In genomic region chr9:59716275-59716898, GRCm38 (mm10) we compare ENCODE assay signal across 22 mouse cellular contexts. TPM values are rescaled to one million over a fixed set of nuclear protein-coding genes. Genes with fewer than 3 reads are reported as not detected.
DNase-seq lines count a peak whose midpoint lies in the region; ATAC-seq and TF ChIP-seq lines count a peak whose summit lies in the region.
"Had no signal": no experiment of that assay in that cellular context is flagged by ENCODE, and none has a peak within 500 bp of the region (broad histone marks: within the 10 kb centered on the region; RNA-seq: fewer than 3 reads in every experiment).

No protein-coding gene starts in this region.

- no peak for ATAC-seq in kidney, embryonic 15.5 days (replicated peaks; ENCODE audit: low FRiP score)
- ATAC-seq in lung, postnatal 0 days, result peak; percentile 80
- peak; percentile 74 for ATAC-seq in stomach, postnatal 0 days (ENCODE audit: low FRiP score, low TSS enrichment)
- ATAC-seq: forebrain, postnatal 0 days had no signal

- H3K4me3 ChIP-seq in kidney, embryonic 15.5 days (replicated peaks), result no peak overlapping the region
- no peak overlapping the region for H3K4me3 ChIP-seq in lung, postnatal 0 days (ENCODE audit: low read depth, low read length)
- no peak overlapping the region for H3K4me3 ChIP-seq in stomach, postnatal 0 days (ENCODE audit: low read depth, low read length)
- H3K4me3 ChIP-seq: gastrocnemius, adult 2 months; heart, embryonic 13.5 days; hindbrain, embryonic 15.5 days; limb, embryonic 13.5 days; liver, embryonic 13.5 days had no signal

- H3K27ac ChIP-seq in kidney, embryonic 15.5 days, result no peak overlapping the region
- peak overlapping the region; percentile 80 for H3K27ac ChIP-seq in lung, postnatal 0 days (ENCODE audit: low read length)
- H3K27ac ChIP-seq in stomach, postnatal 0 days (replicated peaks), result no peak overlapping the region
- H3K27ac ChIP-seq: gastrocnemius, adult 2 months; heart, embryonic 13.5 days; hindbrain, embryonic 15.5 days; limb, embryonic 13.5 days; liver, embryonic 13.5 days; macrophage had no signal

- H3K4me2 ChIP-seq in kidney, embryonic 15.5 days, result no peak overlapping the region
- H3K4me2 ChIP-seq in lung, postnatal 0 days (replicated peaks; ENCODE audit: low read depth, low read length), result no peak overlapping the region
- no peak overlapping the region for H3K4me2 ChIP-seq in stomach, postnatal 0 days (replicated peaks; ENCODE audit: low read depth)
- H3K4me2 ChIP-seq: heart, embryonic 13.5 days; hindbrain, embryonic 15.5 days; limb, embryonic 13.5 days; liver, embryonic 13.5 days; midbrain, embryonic 11.5 days had no signal

- 53% methylated on average over 7 of the region's 7 CpGs for WGBS in kidney, embryonic 15.5 days
- WGBS in lung, postnatal 0 days, result 50% methylated on average over 7 of the region's 7 CpGs
- whole genome bisulfite sequencing in stomach, postnatal 0 days, result 45% methylated on average over 7 of the region's 7 CpGs

- no peak overlapping the region for H3K9ac ChIP-seq in kidney, embryonic 15.5 days
- H3K9ac ChIP-seq in lung, postnatal 0 days (replicated peaks; ENCODE audit: low read depth), result no peak overlapping the region
- H3K9ac ChIP-seq in stomach, postnatal 0 days (ENCODE audit: low read length), result no peak overlapping the region
- H3K9ac ChIP-seq: forebrain, postnatal 0 days; heart, embryonic 13.5 days; hindbrain, embryonic 15.5 days; limb, embryonic 13.5 days; liver, embryonic 13.5 days had no signal

- no peak for TF ChIP-seq CTCF in lung, postnatal 0 days (IDR thresholded peaks at IDR 0.05)
- no peak for TF ChIP-seq CTCF in stomach, postnatal 0 days (IDR thresholded peaks at IDR 0.05; ENCODE audit: low read depth)

- intact Hi-C loops in heart, postnatal 10 days (cut with DNase I), result no loop called here

- H3K27me3 ChIP-seq in kidney, embryonic 15.5 days, result no peaks in the 10 kb centered on the region
- H3K27me3 ChIP-seq in lung, postnatal 0 days (replicated peaks; ENCODE audit: insufficient read depth, low read length), result no peaks in the 10 kb centered on the region
- no peaks in the 10 kb centered on the region for H3K27me3 ChIP-seq in stomach, postnatal 0 days (ENCODE audit: control insufficient read depth, insufficient read depth, low read length)
- H3K27me3 ChIP-seq: heart, embryonic 13.5 days; hindbrain, embryonic 15.5 days; limb, embryonic 13.5 days had no signal

- peak; percentile 87 for TF ChIP-seq EP300 in lung, postnatal 0 days (IDR thresholded peaks at IDR 0.05)
- TF ChIP-seq EP300 in stomach, postnatal 0 days (optimal IDR thresholded peaks at IDR 0.05), result no peak

- DNase-seq in kidney, adult 11 months, result peak; percentile 65
- peak; percentile 50 for DNase-seq in kidney, postnatal 10 days
- DNase-seq in lung, postnatal 0 days (ENCODE audit: low spot score), result peak; percentile 73
- peak; percentile 76 for DNase-seq in stomach, postnatal 0 days (ENCODE audit: low spot score)
- DNase-seq in ovary, postnatal 14 days (ENCODE audit: low spot score), result no peak
- DNase-seq in cerebellum, postnatal 25 days, result no peak
- DNase-seq in heart, postnatal 10 days, result no peak
- DNase-seq: adrenal gland, adult 2 months; cerebellum, adult 9-10 months; forebrain, postnatal 0 days; gastrocnemius, adult 2 months; heart, postnatal 36 days; liver, embryonic 13.5 days; retina, postnatal 1 day; right cerebral cortex, postnatal 4 days; thymus, postnatal 36 days had no signal

- no peaks in the 10 kb centered on the region for H3K36me3 ChIP-seq in kidney, embryonic 15.5 days
- H3K36me3 ChIP-seq in lung, postnatal 0 days (ENCODE audit: insufficient read depth, low read length), result no peaks in the 10 kb centered on the region
- H3K36me3 ChIP-seq in stomach, postnatal 0 days (ENCODE audit: control insufficient read depth, insufficient read depth, low read length), result no peaks in the 10 kb centered on the region
- H3K36me3 ChIP-seq: heart, embryonic 13.5 days; hindbrain, embryonic 15.5 days; limb, embryonic 13.5 days; liver, embryonic 13.5 days had no signal

- no peaks in the 10 kb centered on the region for H3K9me3 ChIP-seq in kidney, embryonic 15.5 days (replicated peaks)
- no peaks in the 10 kb centered on the region for H3K9me3 ChIP-seq in lung, postnatal 0 days (ENCODE audit: low read length)
- no peaks in the 10 kb centered on the region for H3K9me3 ChIP-seq in stomach, postnatal 0 days (ENCODE audit: control insufficient read depth, low read length)
- H3K9me3 ChIP-seq: heart, embryonic 13.5 days; hindbrain, embryonic 15.5 days; limb, embryonic 13.5 days; liver, embryonic 13.5 days had no signal

- H3K4me1 ChIP-seq in kidney, embryonic 15.5 days, result peaks cover 10% of the 10 kb centered on the region
- 0 out of 2 replicates have a peak, but pooled peaks cover 8% of the 10 kb centered on the region for H3K4me1 ChIP-seq in lung, postnatal 0 days (ENCODE audit: insufficient read depth, low read depth, low read length)
- no peaks in the 10 kb centered on the region for H3K4me1 ChIP-seq in stomach, postnatal 0 days (replicated peaks; ENCODE audit: control insufficient read depth, insufficient read depth)
- H3K4me1 ChIP-seq: hindbrain, embryonic 15.5 days; limb, embryonic 13.5 days; liver, embryonic 13.5 days had no signal

RNA-seq across cellular contexts. Expression of gene Senp8, which starts 34.1 kb away (rescaled TPM):
- 12.5 and 14.1 TPM in 2 replicates for polyA plus RNA-seq in kidney, embryonic 15.5 days (2015; fragmentation: Nextera tagmentation; extraction: Ambion mirVana)
- 3.4 and 3.6 TPM in 2 replicates for polyA plus RNA-seq in lung, postnatal 0 days (2015; fragmentation: Nextera tagmentation; extraction: Ambion mirVana)
- 4.2 and 4.3 TPM in 2 replicates for polyA plus RNA-seq in stomach, postnatal 0 days (2015; fragmentation: Nextera tagmentation; extraction: Ambion mirVana)
- 1 to 10 TPM; 4.4 to 8.3 TPM for total RNA-seq in heart, postnatal 10 days (2021)

RNA-seq across cellular contexts. Expression of gene Myo9a, which starts 34.3 kb away (rescaled TPM):
- 15.1 and 18.7 TPM in 2 replicates for polyA plus RNA-seq in kidney, embryonic 15.5 days (2015; fragmentation: Nextera tagmentation; extraction: Ambion mirVana)
- polyA plus RNA-seq in lung, postnatal 0 days (2015; fragmentation: Nextera tagmentation; extraction: Ambion mirVana), result 8.1 and 11.5 TPM in 2 replicates
- 3.8 and 4.0 TPM in 2 replicates for polyA plus RNA-seq in stomach, postnatal 0 days (2015; fragmentation: Nextera tagmentation; extraction: Ambion mirVana)
- 10 to 100 TPM; 19.3 to 21.0 TPM for total RNA-seq in heart, postnatal 10 days (2021)

RNA-seq across cellular contexts. Expression of gene Gramd2, which starts 36.4 kb away (rescaled TPM):
- polyA plus RNA-seq in kidney, embryonic 15.5 days (2015; fragmentation: Nextera tagmentation; extraction: Ambion mirVana), result 0.95 and 1.0 TPM in 2 replicates
- polyA plus RNA-seq in lung, postnatal 0 days (2015; fragmentation: Nextera tagmentation; extraction: Ambion mirVana), result 68.0 and 95.2 TPM in 2 replicates
- polyA plus RNA-seq in stomach, postnatal 0 days (2015; fragmentation: Nextera tagmentation; extraction: Ambion mirVana), result 5.9 and 6.7 TPM in 2 replicates
- under 1 TPM in 1 of 2 experiments, not detected in 1; 0.26 TPM for total RNA-seq in heart, postnatal 10 days (2021)
- total RNA-seq: heart, postnatal 36 days had no signal

Comparison
In these comparisons a context has a peak if more than half of its experiments do, and no peak if none do; other contexts are left out.
1. DNase-seq: peak in kidney, adult 11 months (single experiment), kidney, postnatal 10 days (single experiment), lung, postnatal 0 days (single experiment) and stomach, postnatal 0 days (single experiment); none in ovary, postnatal 14 days (single experiment), cerebellum, postnatal 25 days (0 of 2) and heart, postnatal 10 days (0 of 2).